Mouse (Mus musculus) erythroblast, embryonic 14.5 days (primary cell): Measurements from ENCODE around the gene 1600014C23Rik. TPM values are rescaled to one million over a fixed set of nuclear protein-coding genes. Genes with fewer than 3 reads are reported as not detected.

ENCODE experiments used
- H3K27me3 ChIP-seq: 2 replicates; pipeline ENCODE4 v1.6.1; 2012; ENCODE audit warnings: inconsistent platforms; ENCODE audit not compliant: control insufficient read depth
- H3K36me3 ChIP-seq: 2 replicates; pipeline ENCODE4 v1.6.1; 2012; ENCODE audit warnings: mild to moderate bottlenecking, inconsistent platforms; ENCODE audit not compliant: control insufficient read depth
- H3K4me1 ChIP-seq: 2 replicates; pipeline ENCODE4 v1.6.1; 2012; ENCODE audit warnings: inconsistent platforms; ENCODE audit not compliant: control insufficient read depth
- H3K4me3 ChIP-seq: replicated peaks from 2 replicates; pipeline ENCODE3; 2012; ENCODE audit warnings: moderate library complexity, mild to moderate bottlenecking, inconsistent platforms
- H3K9me3 ChIP-seq: 2 replicates; pipeline ENCODE4 v1.6.1; 2012; ENCODE audit warnings: low read length, inconsistent platforms, mixed read lengths; ENCODE audit not compliant: control insufficient read depth
- GATA1 ChIP-seq: IDR thresholded peaks from 2 replicates; pipeline ENCODE4 v1.6.1; 2012; ENCODE audit warnings: low read length, inconsistent platforms, mixed read lengths
- TAL1 ChIP-seq: IDR thresholded peaks from 3 replicates; pipeline ENCODE4 v1.6.1; 2012; ENCODE audit warnings: low read length, inconsistent platforms, mixed read lengths
- polyA plus RNA-seq: library from polyadenylated mRNA; stranded (reverse); fragments of >175 nt; gene quantifications from 2 replicates; pipeline ENCODE4 v1.2.3, GENCODE M21; 2012

1600014C23Rik gene
- polyA plus RNA-seq, 1 experiment = not detected

DNA sequence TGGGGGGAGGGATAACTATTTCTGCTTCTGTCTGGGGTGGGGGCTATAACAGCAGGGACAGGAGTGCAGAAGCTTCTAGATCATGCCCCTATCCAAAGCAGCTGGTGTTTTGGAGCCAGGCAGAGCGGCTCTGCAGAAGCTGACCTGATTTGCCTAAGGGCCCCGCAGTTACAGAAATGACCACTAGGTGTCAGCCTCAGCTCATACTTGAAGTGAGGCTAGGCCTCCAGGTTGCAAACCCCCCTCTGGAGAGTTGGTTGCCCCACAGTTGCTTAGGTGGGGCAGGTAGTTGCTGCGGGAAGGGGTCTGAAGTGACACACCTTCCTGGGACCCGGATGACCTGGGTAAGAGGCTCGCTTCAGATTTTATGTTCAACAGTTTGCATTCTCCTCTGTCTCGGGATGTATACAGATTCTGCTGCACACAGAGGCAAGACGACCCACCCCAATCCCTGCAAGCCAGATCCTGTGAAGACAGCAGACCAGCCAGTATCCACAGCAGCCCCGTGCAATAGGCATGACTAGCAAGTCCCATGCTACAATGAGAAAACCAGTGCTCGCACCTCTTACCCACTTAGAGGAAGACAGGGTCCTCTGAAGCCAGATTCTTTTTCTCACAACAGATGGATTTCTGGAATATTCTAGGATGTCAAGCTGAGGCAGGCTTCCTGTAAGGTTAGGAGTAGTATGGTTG is 2.3 kb downstream of the 1600014C23Rik start:
- H3K27me3 ChIP-seq = peaks cover 36% of the 10 kb centered on the region
- TF ChIP-seq GATA1 (no peak), TAL1 (no peak)
- H3K4me1 ChIP-seq = peaks cover 46% of the 10 kb centered on the region
- H3K36me3 ChIP-seq = no peaks in the 10 kb centered on the region
- H3K4me3 ChIP-seq = no peak overlapping the region
- no peaks in the 10 kb centered on the region for H3K9me3 ChIP-seq

DNA sequence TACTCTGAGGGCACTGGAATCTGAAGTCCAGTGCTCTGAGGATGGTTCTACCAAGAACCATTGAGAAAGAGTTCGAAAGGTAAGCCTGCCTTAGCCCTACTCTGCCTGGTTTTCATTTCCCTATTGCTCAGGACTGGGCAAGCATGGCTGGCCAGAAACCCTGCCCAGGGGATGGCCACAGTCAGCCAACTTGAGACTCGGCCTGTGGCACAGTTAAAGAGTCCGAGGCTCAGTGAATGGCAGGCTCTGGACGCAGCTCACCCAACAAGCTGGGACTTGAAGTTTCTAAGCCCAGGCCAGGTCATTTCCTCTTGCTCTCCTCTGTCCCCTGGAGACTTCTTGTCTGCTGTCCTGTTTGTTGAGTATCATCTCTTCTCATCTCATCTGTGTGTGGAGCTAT is 2.9 kb downstream of the 1600014C23Rik start:
- no peak for TF ChIP-seq GATA1
- TF ChIP-seq TAL1 = no peak
- H3K27me3 ChIP-seq = peaks cover 36% of the 10 kb centered on the region
- peaks cover 46% of the 10 kb centered on the region for H3K4me1 ChIP-seq
- H3K36me3 ChIP-seq = no peaks in the 10 kb centered on the region
- no peak overlapping the region for H3K4me3 ChIP-seq
- H3K9me3 ChIP-seq = no peaks in the 10 kb centered on the region

DNA sequence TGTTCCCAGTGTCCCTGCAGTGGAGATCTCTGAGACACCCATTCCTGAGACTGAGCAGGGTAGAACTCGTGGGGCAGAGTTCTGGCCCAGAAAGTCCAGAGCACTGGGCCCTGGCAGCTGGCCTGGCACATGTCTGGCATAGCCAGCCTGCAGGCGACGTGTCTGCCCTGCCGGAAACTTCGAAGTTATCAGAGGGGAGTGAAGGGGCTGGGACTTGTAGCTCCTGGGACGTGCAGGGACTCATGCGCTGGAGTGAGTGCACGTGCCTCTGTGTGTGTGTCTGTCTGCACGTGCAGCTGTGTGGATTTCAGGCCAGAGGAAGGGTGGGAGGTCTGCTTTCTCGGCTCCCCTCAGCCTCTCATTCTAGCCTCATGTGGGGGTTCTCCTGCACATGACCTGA is 4.3 kb downstream of the 1600014C23Rik start:
- H3K4me1 ChIP-seq = peaks cover 45% of the 10 kb centered on the region
- no peaks in the 10 kb centered on the region for H3K9me3 ChIP-seq
- H3K36me3 ChIP-seq = no peaks in the 10 kb centered on the region
- TF ChIP-seq TAL1 = no peak
- H3K27me3 ChIP-seq = peaks cover 29% of the 10 kb centered on the region
- H3K4me3 ChIP-seq = no peak overlapping the region

DNA sequence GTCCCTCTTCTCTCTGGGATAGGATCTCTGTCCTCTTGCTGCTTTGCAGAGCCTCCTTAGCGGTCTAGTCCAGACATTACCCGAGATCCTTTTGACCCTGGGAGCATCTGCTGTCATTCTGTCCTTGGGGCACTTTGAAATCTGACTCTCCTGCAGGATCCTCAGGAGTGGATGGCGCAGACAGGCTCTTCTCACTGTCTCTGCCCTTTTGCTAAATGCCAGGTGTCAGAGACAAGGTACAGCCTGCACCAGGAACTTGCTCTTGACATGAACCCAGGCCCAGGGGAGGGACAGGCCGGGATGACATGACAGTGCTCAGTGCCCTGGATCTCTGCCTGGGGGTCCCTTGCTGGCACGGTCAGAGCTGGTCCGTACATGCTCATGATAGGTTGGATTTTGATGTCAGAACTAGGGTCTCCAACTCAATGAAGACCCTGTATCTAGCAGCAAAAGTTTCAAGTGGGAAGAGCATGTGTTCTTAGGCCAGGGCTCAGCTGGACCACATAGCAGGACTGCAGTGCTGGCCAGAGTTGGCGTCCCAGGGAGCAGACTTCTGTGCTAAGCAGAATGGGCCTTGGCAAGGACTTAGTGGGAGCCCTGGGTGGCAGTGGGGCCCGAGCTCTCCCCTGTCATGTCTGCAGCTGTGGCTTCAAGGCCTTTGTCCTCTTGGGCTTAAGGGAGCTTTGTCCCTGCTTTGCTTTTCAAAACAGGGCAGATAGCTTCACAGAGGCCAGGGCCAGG is 5.5 kb downstream of the 1600014C23Rik start:
- Histone ChIP-seq H3K27me3 (peaks cover 16% of the 10 kb centered on the region), H3K4me3 (no peak overlapping the region), H3K36me3 (no peaks in the 10 kb centered on the region), H3K4me1 (peaks cover 43% of the 10 kb centered on the region), H3K9me3 (no peaks in the 10 kb centered on the region)
- TF ChIP-seq GATA1 (no peak), TAL1 (no peak)

DNA sequence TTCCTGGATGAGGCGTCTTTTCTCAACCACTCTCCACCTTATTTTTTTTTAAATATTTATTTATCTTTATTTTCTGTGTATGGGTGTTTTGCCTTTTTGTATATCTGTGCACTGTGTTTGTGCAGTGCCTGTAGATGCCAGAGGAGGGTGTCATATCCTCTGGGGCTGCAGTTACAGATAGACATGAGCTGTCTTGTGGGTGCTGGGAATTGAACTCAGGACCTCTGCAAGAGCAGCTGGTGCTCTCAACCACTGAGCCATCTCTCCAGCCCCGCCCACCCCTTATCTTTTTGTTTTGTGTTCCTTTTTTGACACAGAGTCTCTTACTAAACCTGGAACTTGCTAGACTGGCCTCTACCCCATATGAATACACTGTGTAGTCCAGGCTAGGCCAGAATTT is 6.2 kb downstream of the 1600014C23Rik start:
- TF ChIP-seq GATA1 (no peak), TAL1 (no peak)
- Histone ChIP-seq H3K4me1 (peaks cover 43% of the 10 kb centered on the region), H3K27me3 (peaks cover 10% of the 10 kb centered on the region), H3K9me3 (no peaks in the 10 kb centered on the region), H3K4me3 (no peak overlapping the region), H3K36me3 (no peaks in the 10 kb centered on the region)

DNA sequence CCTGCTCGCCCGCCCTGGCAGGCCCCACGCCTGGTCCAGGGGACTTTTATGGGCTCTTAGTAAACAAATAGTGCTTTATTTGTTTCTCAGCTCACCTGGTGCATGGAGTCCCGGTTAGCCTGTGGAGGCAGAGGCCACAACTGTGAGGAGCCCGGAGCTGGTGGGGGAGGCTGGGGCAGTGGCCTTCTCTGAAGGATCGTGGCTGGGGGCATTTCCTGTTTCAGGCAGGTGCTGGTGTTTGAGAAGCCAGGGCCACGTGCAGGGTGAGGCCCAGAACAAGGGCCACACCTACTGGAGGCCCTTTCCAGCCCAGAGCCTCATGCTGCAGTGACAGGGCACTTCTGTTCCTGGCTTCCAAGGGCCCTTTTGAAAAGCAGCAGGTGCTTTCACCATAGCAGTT is 7.4 kb downstream of the 1600014C23Rik start:
- Histone ChIP-seq H3K27me3 (no peaks in the 10 kb centered on the region), H3K4me1 (peaks cover 43% of the 10 kb centered on the region), H3K9me3 (no peaks in the 10 kb centered on the region), H3K36me3 (no peaks in the 10 kb centered on the region), H3K4me3 (no peak overlapping the region)
- TF ChIP-seq TAL1 = no peak
- no peak for TF ChIP-seq GATA1

DNA sequence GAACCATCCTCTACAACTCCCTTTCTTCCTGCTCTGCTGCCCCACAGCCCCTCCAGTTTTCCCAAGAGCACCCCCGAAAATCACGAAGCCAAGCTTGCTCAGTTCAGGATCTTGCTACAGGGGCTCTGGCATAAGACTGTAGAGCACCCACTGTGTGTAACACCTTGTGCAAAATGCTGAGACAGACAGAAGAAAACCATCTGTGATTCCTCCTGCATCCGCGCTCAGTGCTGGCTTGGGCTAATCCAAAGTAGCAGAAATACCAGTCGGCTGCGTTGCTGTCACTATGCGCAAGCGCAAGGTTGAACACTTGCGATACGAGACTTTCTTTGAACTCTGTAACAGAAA is 9.1 kb downstream of the 1600014C23Rik start:
- no peak overlapping the region for H3K4me3 ChIP-seq
- no peaks in the 10 kb centered on the region for H3K9me3 ChIP-seq
- no peak for TF ChIP-seq TAL1
- no peak for TF ChIP-seq GATA1
- peaks cover 43% of the 10 kb centered on the region for H3K4me1 ChIP-seq
- H3K36me3 ChIP-seq = no peaks in the 10 kb centered on the region
- H3K27me3 ChIP-seq = no peaks in the 10 kb centered on the region

DNA sequence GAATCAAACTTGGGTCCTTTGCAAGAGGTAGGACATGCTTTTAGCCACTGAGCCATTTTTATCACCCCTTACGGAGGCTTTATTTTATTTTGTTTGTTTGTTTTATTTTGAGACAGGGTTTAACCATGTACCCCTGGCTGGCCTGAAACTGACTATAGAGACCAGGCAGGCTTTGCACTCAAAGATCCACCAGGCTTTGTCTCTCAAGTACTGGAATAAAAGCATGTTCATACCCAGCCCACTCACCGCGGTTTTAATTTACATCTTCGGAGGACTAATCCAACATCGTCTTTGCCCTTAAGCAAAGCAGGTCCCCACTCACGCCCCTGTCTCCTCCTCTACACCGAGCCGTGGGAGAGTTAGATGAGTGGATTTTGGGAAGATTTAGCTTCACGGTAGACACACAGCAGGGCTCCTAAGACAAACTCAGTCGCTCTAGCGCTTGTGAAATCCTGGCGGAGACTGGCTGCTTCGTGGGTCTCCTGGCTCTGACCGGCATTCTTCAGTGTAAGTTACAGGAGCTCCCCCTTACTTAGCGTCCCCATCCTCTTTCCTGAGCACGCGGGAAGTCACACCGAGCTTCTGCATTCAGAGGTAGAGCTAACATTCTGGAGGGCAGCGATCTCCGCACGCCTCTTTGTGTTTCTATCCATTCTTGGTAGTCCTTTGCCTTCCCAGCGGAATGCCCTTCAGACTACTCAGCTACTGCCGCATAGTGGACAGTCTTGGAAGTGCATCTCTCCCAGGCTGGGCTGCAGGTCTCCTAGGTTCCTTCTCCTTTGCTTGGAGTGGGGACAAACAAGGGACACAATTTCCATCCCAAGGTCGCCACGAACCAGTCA is 9.7 kb downstream of the 1600014C23Rik start:
- Histone ChIP-seq H3K4me1 (peaks cover 43% of the 10 kb centered on the region), H3K4me3 (peak overlapping the region; percentile 50), H3K9me3 (no peaks in the 10 kb centered on the region), H3K36me3 (no peaks in the 10 kb centered on the region), H3K27me3 (no peaks in the 10 kb centered on the region)
- TF ChIP-seq TAL1 (no peak), GATA1 (no peak)

DNA sequence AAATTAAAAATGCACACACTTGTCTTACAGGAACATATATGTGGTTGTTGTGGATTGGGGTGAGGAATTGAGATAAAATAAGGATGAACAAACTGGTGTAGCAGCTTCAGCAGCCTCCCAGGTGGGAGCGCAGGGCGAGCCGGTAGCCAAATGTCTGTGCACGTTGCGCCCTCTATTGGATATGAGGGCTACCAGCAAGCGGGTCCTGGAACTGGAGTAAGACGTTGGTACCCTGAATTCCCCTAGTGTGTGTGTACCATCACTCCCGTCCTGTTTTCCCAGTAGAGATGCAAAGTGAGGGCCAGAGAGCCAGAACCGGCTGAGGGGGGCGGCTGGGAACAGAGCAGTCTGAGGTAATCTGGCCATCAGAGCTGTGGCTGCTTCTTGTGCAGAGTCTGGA is 15.3 kb downstream of the 1600014C23Rik start:
- Histone ChIP-seq H3K36me3 (no peaks in the 10 kb centered on the region), H3K4me3 (no peak overlapping the region), H3K9me3 (no peaks in the 10 kb centered on the region), H3K27me3 (no peaks in the 10 kb centered on the region), H3K4me1 (peaks cover under 1% of the 10 kb centered on the region; the same call in 1 of the 2 replicates)
- TF ChIP-seq TAL1 = no peak
- TF ChIP-seq GATA1 = no peak
